Mouse (Mus musculus): ENCODE data around the gene Trmt6.

GRCm38 (mm10) chr2:132784039-132784438 lies 31.8 kb downstream of the Trmt6 start:
- TF ChIP-seq CTCF (conservative IDR thresholded peaks at IDR 0.05 in 1 of 2, IDR thresholded peaks at IDR 0.05 in 1 of 2; ENCODE audit: low read depth in 2 of 2, low read length in 2 of 2) (no peak), MAZ (IDR thresholded peaks at IDR 0.05; ENCODE audit: low read depth, low read length) (no peak), MYC (IDR thresholded peaks at IDR 0.05; ENCODE audit: low read depth, low read length) (no peak)

All from CH12.LX (cell line).